ENCODE assay signal across 8 mouse cellular contexts in the genomic region with DNA sequence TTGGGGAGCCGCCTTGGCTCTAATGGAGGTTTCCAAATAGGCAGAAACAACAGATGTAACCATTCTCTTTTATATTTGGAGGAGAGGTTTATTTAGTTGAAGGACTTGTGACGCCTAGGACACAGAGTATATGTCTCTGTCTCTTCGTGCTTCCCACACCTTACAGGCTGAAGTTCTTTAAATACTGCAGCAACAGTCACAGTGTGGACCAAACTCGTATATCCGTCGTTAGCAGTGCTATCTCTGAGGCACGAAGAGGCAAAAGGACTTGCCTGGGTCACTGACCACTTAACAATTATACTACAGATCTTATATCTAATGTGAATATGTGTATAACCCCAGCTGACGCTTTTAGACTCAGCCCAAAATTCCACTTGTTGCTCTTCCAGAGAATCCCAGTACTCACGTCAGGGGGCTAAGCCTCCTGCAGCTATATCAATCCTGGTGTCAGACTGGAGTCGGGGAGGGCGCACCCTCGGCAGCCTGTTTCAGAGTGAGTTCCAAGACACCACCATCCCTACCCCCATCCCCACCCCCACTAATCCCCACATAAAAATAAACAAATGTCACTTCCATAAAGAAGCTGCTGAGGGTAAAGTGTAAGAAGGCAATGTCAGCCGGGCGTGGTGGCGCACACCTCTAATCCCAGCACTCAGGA. TPM values are rescaled to one million over a fixed set of nuclear protein-coding genes. Genes with fewer than 3 reads are reported as not detected.
DNase-seq lines count a peak whose midpoint lies in the region; ATAC-seq and TF ChIP-seq lines count a peak whose summit lies in the region.

No protein-coding gene starts in this region.

- peaks cover 0 to 16% of the 10 kb centered on the region in 2 experiments for H3K36me3 ChIP-seq in CH12.LX (replicated peaks in 1 of 2; ENCODE audit: control insufficient read depth in 1 of 2, insufficient read depth in 1 of 2, low read length in 1 of 2)
- H3K36me3 ChIP-seq in neural tube, embryonic 15.5 days = no peaks in the 10 kb centered on the region

- TF ChIP-seq POLR2A in CH12.LX (IDR thresholded peaks at IDR 0.05; ENCODE audit: low read depth, low read length) = peak; percentile 61

- peak overlapping the region; percentile 76 for H3K4me3 ChIP-seq in gastrocnemius, adult 2 months
- H3K4me3 ChIP-seq in CH12.LX (replicated peaks in 1 of 3; ENCODE audit: low read depth in 2 of 3, low read length in 2 of 3, poor library complexity in 1 of 3) = peak overlapping the region; percentile 66 to 87 (median 76)
- H3K4me3 ChIP-seq in neural tube, embryonic 15.5 days (replicated peaks) = peak overlapping the region; percentile 91

- WGBS in neural tube, embryonic 15.5 days = 30% methylated on average over 15 of the region's 15 CpGs

- in situ Hi-C loops in CH12.LX (cut with MboI; ENCODE audit: low pct_ligation_motif_present, low pct_unique_long_range_greater_than_20kb, low sequenced_read_pairs) = no loop called here

- H3K9me3 ChIP-seq in CH12.LX (replicated peaks; ENCODE audit: low read length) = no peaks in the 10 kb centered on the region
- H3K9me3 ChIP-seq in neural tube, embryonic 15.5 days (replicated peaks) = no peaks in the 10 kb centered on the region

- no peaks in the 10 kb centered on the region for H3K27me3 ChIP-seq in CH12.LX (replicated peaks)
- H3K27me3 ChIP-seq in neural tube, embryonic 15.5 days (replicated peaks) = no peaks in the 10 kb centered on the region

- TF ChIP-seq RAD21 in CH12.LX (IDR thresholded peaks at IDR 0.05; ENCODE audit: low read depth, low read length) = no peak

- dilution Hi-C loops in CH12.LX (cut with MboI; ENCODE audit: extremely low pct_ligation_motif_present, extremely low pct_unique_long_range_greater_than_20kb, low sequenced_read_pairs) = no loop called here

- peak; percentile 64 for ATAC-seq in erythroblast, adult 5-6 weeks (replicated peaks; ENCODE audit: low FRiP score, poor library complexity, severe bottlenecking)
- ATAC-seq in neural tube, embryonic 15.5 days (ENCODE audit: low FRiP score) = peak; percentile 69

- TF ChIP-seq CTCF in gastrocnemius, adult 2 months (IDR thresholded peaks at IDR 0.05) = no peak
- TF ChIP-seq CTCF in CH12.LX (conservative IDR thresholded peaks at IDR 0.05 in 1 of 2, IDR thresholded peaks at IDR 0.05 in 1 of 2; ENCODE audit: low read depth in 2 of 2, low read length in 2 of 2) = no peak

- no peak for DNase-seq in gastrocnemius, adult 2 months
- no peak for DNase-seq in gastrocnemius, postnatal 14 days
- DNase-seq in CH12.LX (ENCODE audit: extremely low read depth) = no peak
- peak; percentile 4 for DNase-seq in kidney, postnatal 14 days
- DNase-seq in layer of hippocampus, adult 8-10 months (ENCODE audit: low spot score in 2 of 2) = no peak
- DNase-seq in urinary bladder, postnatal 4 days (ENCODE audit: low spot score in 2 of 2) = no peak

- intact Hi-C loops in gastrocnemius, adult 2 months (cut with DNase I) = no loop called here
- intact Hi-C loops in gastrocnemius, postnatal 14 days (cut with DNase I; ENCODE audit: low total_unique reads) = no loop called here

- TF ChIP-seq EP300 in CH12.LX (IDR thresholded peaks at IDR 0.05; ENCODE audit: low read length) = no peak

- peak overlapping the region; percentile 28; the same call in 1 of the 2 replicates for H3K9ac ChIP-seq in CH12.LX (ENCODE audit: insufficient read depth, low read depth)
- H3K9ac ChIP-seq in neural tube, embryonic 15.5 days (replicated peaks) = peak overlapping the region; percentile 86

- peak overlapping the region; percentile 87 for H3K27ac ChIP-seq in gastrocnemius, adult 2 months
- no peak overlapping the region for H3K27ac ChIP-seq in CH12.LX (ENCODE audit: insufficient read depth, low read depth)
- peak overlapping the region; percentile 80 for H3K27ac ChIP-seq in neural tube, embryonic 15.5 days (replicated peaks)

- H3K4me2 ChIP-seq in CH12.LX (ENCODE audit: insufficient read depth, low read depth, poor library complexity, severe bottlenecking) = peak overlapping the region; percentile 59
- peak overlapping the region; percentile 66 for H3K4me2 ChIP-seq in neural tube, embryonic 15.5 days

- no peaks in the 10 kb centered on the region for H3K79me2 ChIP-seq in CH12.LX (replicated peaks; ENCODE audit: control insufficient read depth, extremely low read depth, insufficient read depth, poor library complexity, severe bottlenecking)

- peaks cover 0 to 14% of the 10 kb centered on the region in 2 experiments; a peak in 2 of 4 replicates for H3K4me1 ChIP-seq in CH12.LX (ENCODE audit: control insufficient read depth in 1 of 2, insufficient read depth in 2 of 2)
- peaks cover 16% of the 10 kb centered on the region for H3K4me1 ChIP-seq in neural tube, embryonic 15.5 days

TF ChIP-seq in CH12.LX, 34 proteins besides CTCF, POLR2A, EP300 and RAD21:
- TF ChIP-seq KAT2A (IDR thresholded peaks at IDR 0.05; ENCODE audit: insufficient replicate concordance, low read length) (no peak), SIN3A (IDR thresholded peaks at IDR 0.05; ENCODE audit: low read length) (no peak), HCFC1 (IDR thresholded peaks at IDR 0.05; ENCODE audit: low read depth, low read length) (no peak), USF2 (conservative IDR thresholded peaks at IDR 0.05; ENCODE audit: low read depth, low read length) (no peak), BHLHE40 (IDR thresholded peaks at IDR 0.05; ENCODE audit: low read depth, low read length) (no peak), ETS1 (conservative IDR thresholded peaks at IDR 0.05; ENCODE audit: low read depth, low read length) (no peak), MAFK (IDR thresholded peaks at IDR 0.05; ENCODE audit: insufficient replicate concordance, low read length) (no peak), JUND (conservative IDR thresholded peaks at IDR 0.05; ENCODE audit: low read depth, low read length) (no peak), USF1 (IDR thresholded peaks at IDR 0.05; ENCODE audit: low read depth, low read length) (no peak), POLR2AphosphoS2 (IDR thresholded peaks at IDR 0.05; ENCODE audit: low read depth, low read length) (no peak), MYC (IDR thresholded peaks at IDR 0.05; ENCODE audit: low read depth, low read length) (no peak), ZC3H11A (IDR thresholded peaks at IDR 0.05; ENCODE audit: low read depth, low read length) (no peak), NELFE (IDR thresholded peaks at IDR 0.05; ENCODE audit: low read depth, low read length) (no peak), RCOR1 (conservative IDR thresholded peaks at IDR 0.05; ENCODE audit: low read depth, low read length) (no peak), MAX (IDR thresholded peaks at IDR 0.05; ENCODE audit: low read length) (no peak), JUN (IDR thresholded peaks at IDR 0.05; ENCODE audit: insufficient read depth, low read depth, low read length) (no peak), ZNF384 (IDR thresholded peaks at IDR 0.05; ENCODE audit: low read depth, low read length) (no peak), MXI1 (IDR thresholded peaks at IDR 0.05; ENCODE audit: low read depth, low read length) (no peak), ZMIZ1 (IDR thresholded peaks at IDR 0.05; ENCODE audit: low read depth, low read length) (no peak)

RNA-seq across cellular contexts. Expression of gene Ccdc66, which starts 0.5 kb away (rescaled TPM):
- 10 to 100 TPM in 1 of 2 experiments, 1 to 10 TPM in 1; 9.4 to 10.8 TPM for total RNA-seq in gastrocnemius, adult 2 months (2021)
- total RNA-seq in gastrocnemius, postnatal 14 days (2021) = 1 to 10 TPM; 6.2 to 6.3 TPM
- total RNA-seq in CH12.LX (2012; rRNA removed) = 6.9 and 7.4 TPM in 2 replicates
- 9.0 and 9.2 TPM in 2 replicates for total RNA-seq in CH12.LX (2014; rRNA removed)
- 19.9 and 20.1 TPM in 2 replicates for polyA plus RNA-seq in CH12.LX (2012; ENCODE audit: insufficient read length, low read depth)
- total RNA-seq in erythroblast, adult 5-6 weeks (2015; ENCODE audit: low replicate concordance) = 2.3 and 10.6 TPM in 2 replicates
- total RNA-seq in erythroblast, adult 5-6 weeks (2017; ENCODE audit: low replicate concordance) = 3.8 and 8.1 TPM in 2 replicates
- polyA plus RNA-seq in neural tube, embryonic 15.5 days (2015; fragmentation: Nextera tagmentation; extraction: Ambion mirVana) = 11.2 and 11.9 TPM in 2 replicates
- 10 to 100 TPM; 15.1 to 23.1 (median 17.6) TPM for total RNA-seq in layer of hippocampus, adult 8-10 months (2022)
